Mouse (Mus musculus): ENCODE measurements around the gene Usp19. TPM values are rescaled to one million over a fixed set of nuclear protein-coding genes. Genes with fewer than 3 reads are reported as not detected.

Gene Usp19
- polyA plus RNA-seq (2015; fragmentation: Nextera tagmentation; extraction: Ambion mirVana), result 36.9 and 72.1 TPM in 2 replicates

DNA sequence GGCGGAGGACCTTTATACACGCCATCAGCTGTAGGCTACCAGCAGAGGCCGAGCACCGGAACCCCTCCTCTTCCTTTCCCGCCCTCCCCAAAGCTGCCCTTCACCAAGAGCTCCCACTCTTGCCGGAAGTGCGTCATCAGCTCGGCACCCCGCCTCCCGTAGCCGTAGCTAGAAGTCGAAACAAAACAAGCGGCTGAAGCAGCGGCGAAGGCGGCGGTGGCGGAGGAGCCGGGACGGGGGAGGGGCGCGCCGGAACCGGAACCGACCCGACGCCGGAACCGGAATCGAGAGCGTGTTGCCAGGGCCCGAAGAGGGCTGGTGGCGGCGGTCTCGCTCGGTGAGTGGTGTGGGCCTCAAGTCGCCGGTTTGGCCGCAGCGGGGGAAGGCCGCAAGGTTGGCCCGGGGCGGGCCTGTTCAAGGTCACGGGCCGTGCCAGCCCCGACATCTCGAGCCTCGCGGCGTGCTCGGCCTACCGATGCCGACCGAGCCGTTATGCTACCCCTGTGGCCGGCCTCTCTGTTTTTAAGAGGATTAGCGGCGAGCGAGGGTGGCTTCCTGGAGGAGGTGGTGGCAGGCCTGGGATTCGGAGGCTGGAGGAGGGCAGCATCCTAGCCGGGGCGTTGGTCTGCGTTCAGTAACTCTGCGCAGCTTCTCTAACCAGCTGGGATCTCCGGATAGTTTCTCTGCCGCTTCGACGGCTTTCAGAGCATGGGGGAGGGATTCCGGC lies at the start of gene Usp19:
Gene Usp19, plus strand, starts transcription at position 44 of the 727 bp plus-strand sequence.

DNA sequence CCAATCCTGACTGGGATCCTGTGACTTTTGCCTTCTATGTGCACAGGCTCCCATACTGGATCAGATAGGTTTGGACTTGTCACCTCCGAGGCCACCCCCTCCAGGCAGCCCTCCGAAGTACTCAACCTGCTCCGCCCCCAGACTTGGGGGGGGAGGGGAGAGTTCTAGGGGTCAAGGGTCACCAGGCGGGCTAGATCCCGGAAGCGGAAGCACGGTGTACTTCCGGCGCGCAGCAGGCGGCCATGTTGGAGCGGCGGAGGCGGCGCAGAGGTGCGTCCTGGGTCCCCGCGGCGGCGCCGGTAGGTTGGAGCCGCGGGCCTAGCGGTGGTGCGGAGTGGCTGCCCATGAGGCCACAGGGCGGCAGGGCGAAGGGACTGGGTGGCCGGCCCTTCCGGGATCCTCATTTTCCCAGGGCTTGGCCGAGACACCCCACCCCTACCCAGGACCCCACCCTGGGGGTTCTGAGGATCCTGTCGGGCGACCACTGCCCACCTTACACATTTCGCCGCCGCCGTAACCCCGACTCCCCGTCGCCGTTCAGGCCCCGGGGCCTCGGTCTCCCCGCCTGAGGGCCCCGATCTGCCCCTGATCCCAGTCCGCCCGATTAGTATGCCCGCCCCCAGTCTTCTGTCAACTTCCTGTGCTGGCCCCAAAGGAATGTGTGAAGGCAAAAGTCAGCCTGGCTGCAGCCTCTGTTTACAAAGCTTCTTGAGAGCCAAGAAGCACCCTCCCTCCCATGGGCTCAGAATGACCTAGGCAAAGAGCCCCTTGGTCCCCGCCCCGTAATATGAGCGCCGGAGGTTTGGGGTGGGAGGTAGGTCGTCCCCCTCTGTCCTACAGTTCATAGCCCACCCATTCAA lies 29.9 kb upstream of the Usp19 start, which contains the start of gene Ccdc71:
Gene Ccdc71, plus strand, starts transcription at position 209 of the 860 bp plus-strand sequence.

DNA sequence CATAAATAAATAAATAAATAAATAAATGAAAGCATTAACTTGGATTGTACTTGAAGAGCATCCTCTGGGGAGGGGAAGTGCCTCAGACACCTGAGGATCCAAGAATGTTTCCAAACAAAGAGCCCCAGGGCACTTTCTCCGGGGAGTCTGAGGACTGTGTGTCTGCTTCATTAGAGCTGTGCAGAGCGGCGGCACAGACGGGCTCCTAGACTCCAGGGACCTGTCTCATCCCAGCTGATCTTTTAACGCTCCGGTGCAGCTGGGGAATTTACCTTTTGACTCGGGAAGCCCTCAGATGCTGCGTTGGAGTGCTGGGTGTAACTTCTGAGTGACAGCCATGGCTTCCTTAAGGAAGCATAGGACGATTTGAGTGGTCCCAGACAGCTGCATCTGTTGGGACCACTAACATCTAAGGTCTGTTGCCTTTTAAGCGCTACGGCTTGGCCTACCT lies 29.2 kb upstream of the Usp19 start, which contains the start of gene Klhdc8b:
Gene Klhdc8b, minus strand, starts transcription at position 401 of the 451 bp plus-strand sequence.

GRCm38 (mm10) chr9:108479721-108480351 lies 10.6 kb upstream of the Usp19 start, which contains the start of gene Lamb2:
Lamb2 (plus strand) TSS chr9:108479736.

DNA sequence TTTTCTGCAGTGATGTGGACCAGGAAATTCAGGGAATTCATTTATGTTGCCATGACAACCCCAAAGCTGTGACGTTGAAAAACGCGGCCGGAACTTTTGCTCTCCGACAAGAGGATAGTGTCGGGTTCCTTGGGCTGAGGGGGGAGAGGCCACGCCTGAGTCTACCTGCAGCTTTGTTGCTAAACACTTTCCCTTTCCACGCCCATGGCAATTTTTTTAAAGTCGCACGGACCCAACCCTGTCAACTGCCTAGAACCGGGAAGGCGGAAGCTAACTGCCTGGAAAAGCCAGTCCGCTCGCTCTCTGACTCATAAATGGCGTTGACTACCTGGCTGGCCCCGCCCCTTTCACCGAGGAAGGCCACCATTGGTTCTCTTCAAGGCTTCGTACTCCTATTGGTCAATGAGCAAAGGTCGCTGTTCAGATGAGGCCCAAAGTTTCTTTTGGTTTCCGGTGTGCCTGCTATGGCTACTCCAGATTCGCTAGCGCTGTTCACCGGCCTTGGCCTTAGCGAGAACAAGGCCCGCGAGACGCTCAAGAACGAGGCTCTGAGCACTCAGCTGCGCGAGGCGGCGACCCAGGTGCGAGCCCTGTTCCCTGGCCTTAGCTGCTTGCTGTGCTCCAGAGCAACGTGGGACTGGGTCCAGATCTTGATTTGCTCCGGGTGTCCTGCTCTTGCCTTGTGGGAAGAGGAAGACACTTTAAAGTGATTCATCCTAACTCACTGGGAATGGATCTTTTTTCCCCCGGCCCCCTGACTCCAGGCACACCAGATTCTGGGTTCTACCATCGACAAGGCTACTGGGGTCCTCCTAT lies 17.4 kb downstream of the Usp19 start, which contains the start of gene Qars:
Gene Qars, plus strand, starts transcription at position 88 of the 816 bp plus-strand sequence.

GRCm38 (mm10) chr9:108516380-108517251 lies 26.2 kb downstream of the Usp19 start, which contains the start of gene Qrich1:
Qrich1 (plus strand) TSS chr9:108516806.

Other genes starting within 250 kb of the Usp19 start
- 72.2 and 83.2 TPM in 2 replicates for gene Dag1, start 226.6 kb upstream of the Usp19 start, polyA plus RNA-seq (2015; fragmentation: Nextera tagmentation; extraction: Ambion mirVana)
- 33.2 and 37.4 TPM in 2 replicates for gene Nicn1, start 200.2 kb upstream of the Usp19 start, polyA plus RNA-seq (2015; fragmentation: Nextera tagmentation; extraction: Ambion mirVana)
- 6.1 and 6.2 TPM in 2 replicates for gene Amt, start 193.7 kb upstream of the Usp19 start, polyA plus RNA-seq (2015; fragmentation: Nextera tagmentation; extraction: Ambion mirVana)
- 326 and 429 TPM in 2 replicates for gene Rhoa, start 184.5 kb upstream of the Usp19 start, polyA plus RNA-seq (2015; fragmentation: Nextera tagmentation; extraction: Ambion mirVana)
- 62.1 and 73.8 TPM in 2 replicates for gene Tcta, start 184.4 kb upstream of the Usp19 start, polyA plus RNA-seq (2015; fragmentation: Nextera tagmentation; extraction: Ambion mirVana)
- gene Gpx1, start 151.7 kb upstream of the Usp19 start, polyA plus RNA-seq (2015; fragmentation: Nextera tagmentation; extraction: Ambion mirVana), result 1,366 and 1,515 TPM in 2 replicates
- gene Usp4, start 142.7 kb upstream of the Usp19 start, polyA plus RNA-seq (2015; fragmentation: Nextera tagmentation; extraction: Ambion mirVana), result 44.6 and 58.2 TPM in 2 replicates
- 0.16 TPM in 1 of 2 replicates, not detected in the other for gene 1700102P08Rik, start 97.8 kb upstream of the Usp19 start, polyA plus RNA-seq (2015; fragmentation: Nextera tagmentation; extraction: Ambion mirVana)
- 0.86 and 2.0 TPM in 2 replicates for gene Ccdc36, start 62.1 kb upstream of the Usp19 start, polyA plus RNA-seq (2015; fragmentation: Nextera tagmentation; extraction: Ambion mirVana)
- not detected in 2 replicates for gene BC048562, start 54.1 kb upstream of the Usp19 start, polyA plus RNA-seq (2015; fragmentation: Nextera tagmentation; extraction: Ambion mirVana)
- 34.9 and 49.0 TPM in 2 replicates for gene Ccdc71, start 30.1 kb upstream of the Usp19 start, polyA plus RNA-seq (2015; fragmentation: Nextera tagmentation; extraction: Ambion mirVana)
- gene Klhdc8b, start 29.0 kb upstream of the Usp19 start, polyA plus RNA-seq (2015; fragmentation: Nextera tagmentation; extraction: Ambion mirVana), result 54.3 and 61.4 TPM in 2 replicates
- gene Lamb2, start 10.9 kb upstream of the Usp19 start, polyA plus RNA-seq (2015; fragmentation: Nextera tagmentation; extraction: Ambion mirVana), result 31.5 and 37.7 TPM in 2 replicates
- 60.1 and 86.1 TPM in 2 replicates for gene Qars, start 17.1 kb downstream of the Usp19 start, polyA plus RNA-seq (2015; fragmentation: Nextera tagmentation; extraction: Ambion mirVana)
- gene Qrich1, start 26.2 kb downstream of the Usp19 start, polyA plus RNA-seq (2015; fragmentation: Nextera tagmentation; extraction: Ambion mirVana), result 70.3 and 91.3 TPM in 2 replicates
- 68.2 and 82.0 TPM in 2 replicates for gene Impdh2, start 69.7 kb downstream of the Usp19 start, polyA plus RNA-seq (2015; fragmentation: Nextera tagmentation; extraction: Ambion mirVana)
- 68.4 and 111 TPM in 2 replicates for gene Ndufaf3, start 76.8 kb downstream of the Usp19 start, polyA plus RNA-seq (2015; fragmentation: Nextera tagmentation; extraction: Ambion mirVana)
- gene Dalrd3, start 79.3 kb downstream of the Usp19 start, polyA plus RNA-seq (2015; fragmentation: Nextera tagmentation; extraction: Ambion mirVana), result 95.0 and 107 TPM in 2 replicates
- 73.9 and 83.0 TPM in 2 replicates for gene Wdr6, start 88.1 kb downstream of the Usp19 start, polyA plus RNA-seq (2015; fragmentation: Nextera tagmentation; extraction: Ambion mirVana)
- gene P4htm, start 107.1 kb downstream of the Usp19 start, polyA plus RNA-seq (2015; fragmentation: Nextera tagmentation; extraction: Ambion mirVana), result 17.3 and 18.2 TPM in 2 replicates
- gene Arih2, start 158.8 kb downstream of the Usp19 start, polyA plus RNA-seq (2015; fragmentation: Nextera tagmentation; extraction: Ambion mirVana), result 24.4 and 32.1 TPM in 2 replicates
- 45.2 and 70.4 TPM in 2 replicates for gene Slc25a20, start 171.5 kb downstream of the Usp19 start, polyA plus RNA-seq (2015; fragmentation: Nextera tagmentation; extraction: Ambion mirVana)
- 16.7 and 17.3 TPM in 2 replicates for gene Prkar2a, start 198.7 kb downstream of the Usp19 start, polyA plus RNA-seq (2015; fragmentation: Nextera tagmentation; extraction: Ambion mirVana)